Mouse (Mus musculus): ENCODE results near the gene Tas2r139. TPM values are rescaled to one million over a fixed set of nuclear protein-coding genes. Genes with fewer than 3 reads are reported as not detected.
"Not testable (repeated sequence)": the region's sequence is repeated elsewhere in the genome, so short reads cannot be mapped to it uniquely, and the experiment has no call there.

Tas2r139 gene
- not detected in 2 replicates for total RNA-seq (2017)

- ATAC-seq (ENCODE audit: extremely low read depth, insufficient number of reproducible peaks, low FRiP score, poor library complexity, severe bottlenecking): no peak
Observed at GRCm38 (mm10) chr6:42140636-42141035, at the start of gene Tas2r139. Gene Tas2r139 (plus strand): TSS chr6:42140936.

- ATAC-seq (ENCODE audit: extremely low read depth, insufficient number of reproducible peaks, low FRiP score, poor library complexity, severe bottlenecking): not testable (repeated sequence)
Observed at GRCm38 (mm10) chr6:42151115-42151514, 10.4 kb downstream of the Tas2r139 start.

- no peak for ATAC-seq (ENCODE audit: extremely low read depth, insufficient number of reproducible peaks, low FRiP score, poor library complexity, severe bottlenecking)
Observed at GRCm38 (mm10) chr6:42182462-42182861, 41.7 kb downstream of the Tas2r139 start.

- ATAC-seq (ENCODE audit: extremely low read depth, insufficient number of reproducible peaks, low FRiP score, poor library complexity, severe bottlenecking): no peak
Observed at GRCm38 (mm10) chr6:42186230-42186629, 45.5 kb downstream of the Tas2r139 start.

Other genes starting within 250 kb of the Tas2r139 start
- gene Sval1, start 189.3 kb upstream of the Tas2r139 start, total RNA-seq (2017): not detected in 2 replicates
- gene Sval3, start 172.8 kb upstream of the Tas2r139 start, total RNA-seq (2017): not detected in 2 replicates
- not detected in 2 replicates for gene Sva, start 102.5 kb upstream of the Tas2r139 start, total RNA-seq (2017)
- not detected in 2 replicates for gene Tas2r144, start 74.4 kb downstream of the Tas2r139 start, total RNA-seq (2017)
- gene Gstk1, start 105.0 kb downstream of the Tas2r139 start, total RNA-seq (2017): 3.9 and 4.2 TPM in 2 replicates
- gene Tmem139, start 121.0 kb downstream of the Tas2r139 start, total RNA-seq (2017): not detected in 2 replicates
- gene Casp2, start 124.0 kb downstream of the Tas2r139 start, total RNA-seq (2017): 69.6 and 74.8 TPM in 2 replicates
- 0.81 and 1.1 TPM in 2 replicates for gene Clcn1, start 145.7 kb downstream of the Tas2r139 start, total RNA-seq (2017)
- 0.12 TPM in 1 of 2 replicates, not detected in the other for gene Fam131b, start 183.7 kb downstream of the Tas2r139 start, total RNA-seq (2017)
- gene Zyx, start 208.7 kb downstream of the Tas2r139 start, total RNA-seq (2017): 327 and 356 TPM in 2 replicates
- 1.2 and 2.5 TPM in 2 replicates for gene Epha1, start 232.3 kb downstream of the Tas2r139 start, total RNA-seq (2017)